Mouse (Mus musculus): ENCODE results near the gene Sf3b4. TPM values are rescaled to one million over a fixed set of nuclear protein-coding genes. Genes with fewer than 3 reads are reported as not detected.

Sf3b4 gene
- 220 and 243 TPM in 2 replicates for polyA plus RNA-seq (2014; fragmentation: Nextera tagmentation; extraction: Ambion mirVana)

- H3K27me3 ChIP-seq (replicated peaks; ENCODE audit: control insufficient read depth, insufficient read depth, low read length): no peaks in the 10 kb centered on the region
- peak within 1 kb of the TSS; percentile 95 for H3K4me2 ChIP-seq
- under 1% methylated on average over 58 of the region's 58 CpGs for WGBS
- peak; percentile 97 for DNase-seq (ENCODE audit: low spot score)
- H3K36me3 ChIP-seq (ENCODE audit: control insufficient read depth, insufficient read depth, low read length): peaks cover 30% of the 10 kb centered on the region
- ATAC-seq (replicated peaks; ENCODE audit: low FRiP score): peak; percentile 91
- peak within 1 kb of the TSS; percentile 96 for H3K9ac ChIP-seq (ENCODE audit: low read depth, low read length)
- peak within 1 kb of the TSS; percentile 87 for H3K4me3 ChIP-seq (ENCODE audit: low read depth, low read length)
- H3K9me3 ChIP-seq (ENCODE audit: control insufficient read depth, low read length): no peaks in the 10 kb centered on the region
- H3K4me1 ChIP-seq (replicated peaks; ENCODE audit: control insufficient read depth, insufficient read depth, low read length): peaks cover 19% of the 10 kb centered on the region
- H3K27ac ChIP-seq (ENCODE audit: low read depth, low read length): peak within 1 kb of the TSS; percentile 95
Measured at GRCm38 (mm10) chr3:96172197-96173178, at the start of gene Sf3b4. TSS of gene Sf3b4 (plus strand) at chr3:96172332.

DNA sequence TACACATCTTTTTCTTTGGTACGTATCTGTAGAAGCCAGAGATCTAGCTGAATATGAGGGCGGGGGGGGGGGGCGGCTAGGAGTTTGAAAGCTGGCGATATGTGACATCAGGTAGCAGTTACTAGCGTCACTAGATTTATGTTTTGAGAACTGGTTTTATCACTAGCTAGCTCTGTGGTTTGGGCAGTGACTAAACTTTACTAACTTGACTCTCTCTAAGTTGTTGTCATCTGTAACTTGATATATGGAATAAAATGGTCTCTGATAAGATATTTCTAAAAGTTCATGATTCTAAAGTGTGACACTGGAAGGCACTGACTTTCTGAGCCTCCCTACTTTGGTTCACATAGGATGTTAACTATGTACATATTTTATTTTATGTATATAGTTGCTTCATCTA lies 47.9 kb upstream of the Sf3b4 start:
- ATAC-seq (replicated peaks; ENCODE audit: low FRiP score) (no peak), DNase-seq (ENCODE audit: low spot score) (no peak)
- no peak overlapping the region for H3K4me3 ChIP-seq (ENCODE audit: low read depth, low read length)
- no peaks in the 10 kb centered on the region for H3K9me3 ChIP-seq (ENCODE audit: control insufficient read depth, low read length)
- H3K9ac ChIP-seq (ENCODE audit: low read depth, low read length): no peak overlapping the region
- H3K4me2 ChIP-seq: no peak overlapping the region
- WGBS: 88% methylated on average over 5 of the region's 5 CpGs
- H3K27ac ChIP-seq (ENCODE audit: low read depth, low read length): no peak overlapping the region
- H3K36me3 ChIP-seq (ENCODE audit: control insufficient read depth, insufficient read depth, low read length): no peaks in the 10 kb centered on the region
- no peaks in the 10 kb centered on the region for H3K27me3 ChIP-seq (replicated peaks; ENCODE audit: control insufficient read depth, insufficient read depth, low read length)
- no peaks in the 10 kb centered on the region for H3K4me1 ChIP-seq (replicated peaks; ENCODE audit: control insufficient read depth, insufficient read depth, low read length)

- H3K4me3 ChIP-seq (ENCODE audit: low read depth, low read length): no peak overlapping the region
- H3K9ac ChIP-seq (ENCODE audit: low read depth, low read length): no peak overlapping the region
- no peak overlapping the region for H3K4me2 ChIP-seq
- ATAC-seq (replicated peaks; ENCODE audit: low FRiP score) (no peak), DNase-seq (ENCODE audit: low spot score) (no peak)
- 0 out of 2 replicates have a peak, but pooled peaks cover 4% of the 10 kb centered on the region for H3K4me1 ChIP-seq (replicated peaks; ENCODE audit: control insufficient read depth, insufficient read depth, low read length)
- no peaks in the 10 kb centered on the region for H3K36me3 ChIP-seq (ENCODE audit: control insufficient read depth, insufficient read depth, low read length)
- H3K27me3 ChIP-seq (replicated peaks; ENCODE audit: control insufficient read depth, insufficient read depth, low read length): no peaks in the 10 kb centered on the region
- H3K9me3 ChIP-seq (ENCODE audit: control insufficient read depth, low read length): no peaks in the 10 kb centered on the region
- no peak overlapping the region for H3K27ac ChIP-seq (ENCODE audit: low read depth, low read length)
Measured at GRCm38 (mm10) chr3:96128128-96128527, 44.0 kb upstream of the Sf3b4 start.

- Histone ChIP-seq H3K9ac (ENCODE audit: low read depth, low read length) (no peak overlapping the region), H3K9me3 (ENCODE audit: control insufficient read depth, low read length) (no peaks in the 10 kb centered on the region), H3K36me3 (ENCODE audit: control insufficient read depth, insufficient read depth, low read length) (no peaks in the 10 kb centered on the region), H3K4me3 (ENCODE audit: low read depth, low read length) (no peak overlapping the region), H3K27ac (ENCODE audit: low read depth, low read length) (no peak overlapping the region), H3K4me1 (replicated peaks; ENCODE audit: control insufficient read depth, insufficient read depth, low read length) (0 out of 2 replicates have a peak, but pooled peaks cover 4% of the 10 kb centered on the region), H3K4me2 (no peak overlapping the region), H3K27me3 (replicated peaks; ENCODE audit: control insufficient read depth, insufficient read depth, low read length) (no peaks in the 10 kb centered on the region)
- WGBS: 85% methylated on average over 3 of the region's 3 CpGs
- ATAC-seq (replicated peaks; ENCODE audit: low FRiP score) (no peak), DNase-seq (ENCODE audit: low spot score) (no peak)
Measured at GRCm38 (mm10) chr3:96132478-96132877, 39.7 kb upstream of the Sf3b4 start.

GRCm38 (mm10) chr3:96133327-96133905 lies 38.7 kb upstream of the Sf3b4 start:
- Histone ChIP-seq H3K36me3 (ENCODE audit: control insufficient read depth, insufficient read depth, low read length) (no peaks in the 10 kb centered on the region), H3K9me3 (ENCODE audit: control insufficient read depth, low read length) (no peaks in the 10 kb centered on the region), H3K27me3 (replicated peaks; ENCODE audit: control insufficient read depth, insufficient read depth, low read length) (no peaks in the 10 kb centered on the region), H3K4me2 (no peak overlapping the region), H3K4me1 (replicated peaks; ENCODE audit: control insufficient read depth, insufficient read depth, low read length) (0 out of 2 replicates have a peak, but pooled peaks cover 4% of the 10 kb centered on the region), H3K27ac (ENCODE audit: low read depth, low read length) (no peak overlapping the region), H3K4me3 (ENCODE audit: low read depth, low read length) (no peak overlapping the region), H3K9ac (ENCODE audit: low read depth, low read length) (no peak overlapping the region)
- no peak for ATAC-seq (replicated peaks; ENCODE audit: low FRiP score)
- 74% methylated on average over 11 of the region's 11 CpGs for WGBS
- DNase-seq (ENCODE audit: low spot score): no peak

GRCm38 (mm10) chr3:96135011-96135410 lies 37.1 kb upstream of the Sf3b4 start:
- no peaks in the 10 kb centered on the region for H3K27me3 ChIP-seq (replicated peaks; ENCODE audit: control insufficient read depth, insufficient read depth, low read length)
- 81% methylated on average over 3 of the region's 3 CpGs for WGBS
- no peak for ATAC-seq (replicated peaks; ENCODE audit: low FRiP score)

DNA sequence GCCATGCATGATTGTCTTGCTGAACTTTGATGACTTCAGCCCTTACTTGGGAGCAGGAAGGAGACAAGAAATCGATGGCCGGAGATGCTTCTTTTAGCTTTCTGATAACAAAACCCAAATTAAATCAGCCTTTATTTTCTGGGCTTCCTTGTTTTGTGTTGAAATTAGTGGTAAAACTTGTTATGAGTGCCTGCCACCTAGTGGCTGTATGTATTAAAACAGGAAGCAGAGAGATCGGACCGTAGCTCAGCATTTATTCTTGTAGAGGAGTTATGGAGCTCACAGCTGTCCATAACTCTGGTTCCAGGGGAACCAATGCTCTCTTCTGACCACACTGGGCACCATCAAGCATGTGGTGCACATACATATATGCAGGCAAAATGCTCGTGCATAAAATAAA lies 24.2 kb upstream of the Sf3b4 start:
- no peaks in the 10 kb centered on the region for H3K4me1 ChIP-seq (replicated peaks; ENCODE audit: control insufficient read depth, insufficient read depth, low read length)
- no peak for DNase-seq (ENCODE audit: low spot score)

More at GRCm38 (mm10) chr3:96135011-96135410, 37.1 kb upstream of the Sf3b4 start:
- Histone ChIP-seq H3K4me2 (no peak overlapping the region), H3K36me3 (ENCODE audit: control insufficient read depth, insufficient read depth, low read length) (no peaks in the 10 kb centered on the region), H3K9ac (ENCODE audit: low read depth, low read length) (no peak overlapping the region), H3K4me3 (ENCODE audit: low read depth, low read length) (no peak overlapping the region), H3K27ac (ENCODE audit: low read depth, low read length) (no peak overlapping the region), H3K4me1 (replicated peaks; ENCODE audit: control insufficient read depth, insufficient read depth, low read length) (0 out of 2 replicates have a peak, but pooled peaks cover under 1% of the 10 kb centered on the region), H3K9me3 (ENCODE audit: control insufficient read depth, low read length) (no peaks in the 10 kb centered on the region)
- DNase-seq (ENCODE audit: low spot score): no peak

GRCm38 (mm10) chr3:96151836-96152235 lies 20.3 kb upstream of the Sf3b4 start:
- Histone ChIP-seq H3K27ac (ENCODE audit: low read depth, low read length) (no peak overlapping the region), H3K36me3 (ENCODE audit: control insufficient read depth, insufficient read depth, low read length) (peaks cover 21% of the 10 kb centered on the region), H3K4me3 (ENCODE audit: low read depth, low read length) (no peak overlapping the region), H3K9me3 (ENCODE audit: control insufficient read depth, low read length) (no peaks in the 10 kb centered on the region), H3K9ac (ENCODE audit: low read depth, low read length) (no peak overlapping the region), H3K4me2 (no peak overlapping the region), H3K27me3 (replicated peaks; ENCODE audit: control insufficient read depth, insufficient read depth, low read length) (no peaks in the 10 kb centered on the region), H3K4me1 (replicated peaks; ENCODE audit: control insufficient read depth, insufficient read depth, low read length) (no peaks in the 10 kb centered on the region)
- DNase-seq (ENCODE audit: low spot score) (no peak), ATAC-seq (replicated peaks; ENCODE audit: low FRiP score) (no peak)
- 77% methylated on average over 7 of the region's 7 CpGs for WGBS

More for the DNA sequence above, 24.2 kb upstream of the Sf3b4 start:
- WGBS: 16% methylated on average over 5 of the region's 5 CpGs
- Histone ChIP-seq H3K9ac (ENCODE audit: low read depth, low read length) (no peak overlapping the region), H3K4me3 (ENCODE audit: low read depth, low read length) (no peak overlapping the region), H3K27me3 (replicated peaks; ENCODE audit: control insufficient read depth, insufficient read depth, low read length) (no peaks in the 10 kb centered on the region), H3K36me3 (ENCODE audit: control insufficient read depth, insufficient read depth, low read length) (peaks cover 6% of the 10 kb centered on the region), H3K9me3 (ENCODE audit: control insufficient read depth, low read length) (no peaks in the 10 kb centered on the region), H3K4me2 (no peak overlapping the region), H3K27ac (ENCODE audit: low read depth, low read length) (no peak overlapping the region)
- ATAC-seq (replicated peaks; ENCODE audit: low FRiP score): no peak
